Mouse (Mus musculus) frontal cortex, adult 2 months (tissue): ENCODE measurements around the gene Cyp19a1. TPM values are rescaled to one million over a fixed set of nuclear protein-coding genes. Genes with fewer than 3 reads are reported as not detected.

Experiments
- DNase-seq, 2 experiments: peaks; one replicate each; pipeline ENCODE4 v3.0.0; 2022; ENCODE audit warnings: low spot score in 1 of 2; ENCODE audit errors: extremely low spot score in 1 of 2
- polyA plus RNA-seq: library from polyadenylated mRNA; depleted of rRNA; stranded (reverse); fragments of >200 nt; gene quantifications from 2 replicates; pipeline ENCODE4 v1.2.3, GENCODE M21; 2012; rRNA removed

Gene Cyp19a1
- polyA plus RNA-seq, 1 experiment = 0.06 TPM

GRCm38 (mm10) chr9:54181330-54181729, 86.6 kb downstream of the Cyp19a1 start:
- peak in 1 of 2 experiments; percentile 87 for DNase-seq

- no peak for DNase-seq
These were observed 87.7 kb downstream of the Cyp19a1 start for GRCm38 (mm10) chr9:54180216-54180615.

- peak in 1 of 2 experiments; percentile 60 for DNase-seq
These were observed 98.4 kb downstream of the Cyp19a1 start for GRCm38 (mm10) chr9:54169489-54169888.

GRCm38 (mm10) chr9:54168425-54168824, 99.5 kb downstream of the Cyp19a1 start:
- no peak for DNase-seq

- no peak for DNase-seq
These were observed 104.8 kb downstream of the Cyp19a1 start for GRCm38 (mm10) chr9:54163117-54163516.

GRCm38 (mm10) chr9:54153679-54154078, 114.2 kb downstream of the Cyp19a1 start:
- DNase-seq = no peak

- no peak for DNase-seq
These were observed 128.7 kb downstream of the Cyp19a1 start for GRCm38 (mm10) chr9:54139191-54139590.

Other genes starting within 250 kb of the Cyp19a1 start
- 2.8 and 4.8 TPM in 2 replicates for gene Tnfaip8l3, start 199.7 kb downstream of the Cyp19a1 start, polyA plus RNA-seq
- 0.78 and 0.80 TPM in 2 replicates for gene Gldn, start 18.4 kb upstream of the Cyp19a1 start, polyA plus RNA-seq
- 87.6 and 92.6 TPM in 2 replicates for gene Dmxl2, start 233.5 kb upstream of the Cyp19a1 start, polyA plus RNA-seq